Mouse (Mus musculus): ENCODE data around the gene Osbpl8.

DNA sequence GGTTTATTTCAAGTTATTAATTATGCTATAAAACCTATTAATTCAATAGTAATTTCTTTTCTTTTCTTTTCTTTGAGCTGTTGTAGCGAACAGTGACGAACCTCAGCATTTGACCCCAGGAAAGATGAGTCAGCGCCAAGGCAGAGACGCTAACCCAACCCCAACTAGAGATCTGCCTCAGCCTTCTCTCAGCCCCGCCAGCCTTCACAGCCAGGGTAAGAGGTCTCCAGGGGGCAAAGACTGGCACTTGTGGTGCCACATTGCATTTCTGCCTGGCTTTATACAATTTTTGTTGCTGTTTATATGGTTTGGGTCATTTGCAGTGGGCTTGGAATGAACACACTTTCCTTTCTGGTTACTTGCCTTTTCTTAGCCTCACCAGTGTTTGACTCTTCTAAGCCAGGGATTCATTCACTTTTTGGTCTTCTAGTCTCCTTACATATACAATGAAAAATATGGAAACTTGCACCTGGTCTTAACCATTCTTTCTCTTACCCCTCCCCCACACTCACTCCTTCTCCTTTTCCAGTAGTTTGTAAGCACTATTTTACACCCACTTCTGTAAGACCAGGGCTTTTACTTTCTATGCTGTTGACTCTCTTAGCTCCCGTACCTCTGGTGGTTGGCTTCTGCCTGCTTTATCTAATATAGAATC is 69.1 kb downstream of the Osbpl8 start:
- TF ChIP-seq CTCF (IDR thresholded peaks at IDR 0.05; ENCODE audit: low read depth, low read length) (no peak), POLR2A (IDR thresholded peaks at IDR 0.05; ENCODE audit: extremely low read depth, insufficient read depth, low read length) (no peak)

Measured in liver, adult 2 months (tissue).